Mouse (Mus musculus): ENCODE results near the gene Phb. TPM values are rescaled to one million over a fixed set of nuclear protein-coding genes. Genes with fewer than 3 reads are reported as not detected.
"Not testable (repeated sequence)": the region's sequence is repeated elsewhere in the genome, so short reads cannot be mapped to it uniquely, and the experiment has no call there.

The Phb gene
- total RNA-seq, 2 experiments from 2014 or later: 88.3 to 104 TPM

- no peak for DNase-seq (ENCODE audit: extremely low spot score in 1 of 2, low spot score in 2 of 2)
- intact Hi-C loops (cut with DNase I): loop anchor here (5.0 to 10.0 kb wide), 2 partner anchors 60 to 263 kb away; partner anchors contain the start of genes Ngfr and Slc35b1
Observed at GRCm38 (mm10) chr11:95647791-95648190, 19.0 kb upstream of the Phb start.

GRCm38 (mm10) chr11:95648827-95649226, 17.9 kb upstream of the Phb start:
- DNase-seq (ENCODE audit: extremely low spot score in 1 of 2, low spot score in 2 of 2): peak; percentile 50 to 74
- intact Hi-C loops (cut with DNase I): loop anchor here (1.0 to 10.0 kb wide), 3 partner anchors 62 to 264 kb away; partner anchors contain the start of genes Ngfr and Slc35b1

GRCm38 (mm10) chr11:95649560-95649959, 17.2 kb upstream of the Phb start:
- DNase-seq (ENCODE audit: extremely low spot score in 1 of 2, low spot score in 2 of 2): no peak
- intact Hi-C loops (cut with DNase I): loop anchor here (1.0 to 10.0 kb wide), 3 partner anchors 62 to 265 kb away; partner anchors contain the start of genes Ngfr and Slc35b1

GRCm38 (mm10) chr11:95650001-95650400, 16.8 kb upstream of the Phb start:
- no peak for DNase-seq (ENCODE audit: extremely low spot score in 1 of 2, low spot score in 2 of 2)
- intact Hi-C loops (cut with DNase I): no loop called here

GRCm38 (mm10) chr11:95650981-95651380, 15.8 kb upstream of the Phb start:
- no peak for DNase-seq (ENCODE audit: extremely low spot score in 1 of 2, low spot score in 2 of 2)
- intact Hi-C loops (cut with DNase I): no loop called here

- intact Hi-C loops (cut with DNase I): no loop called here
- DNase-seq (ENCODE audit: extremely low spot score in 1 of 2, low spot score in 2 of 2): no peak
Observed at GRCm38 (mm10) chr11:95657449-95657848, 9.3 kb upstream of the Phb start.

GRCm38 (mm10) chr11:95667177-95667576, 420 bp downstream of the Phb start:
- intact Hi-C loops (cut with DNase I): no loop called here
- DNase-seq (ENCODE audit: extremely low spot score in 1 of 2, low spot score in 2 of 2): peak in 1 of 2 experiments; percentile 44

- intact Hi-C loops (cut with DNase I); DNase-seq (ENCODE audit: extremely low spot score in 1 of 2, low spot score in 2 of 2): not testable (repeated sequence)
Observed at GRCm38 (mm10) chr11:95668086-95668485, 1.3 kb downstream of the Phb start.

- intact Hi-C loops (cut with DNase I): no loop called here
- no peak for DNase-seq (ENCODE audit: extremely low spot score in 1 of 2, low spot score in 2 of 2)
Observed at GRCm38 (mm10) chr11:95675498-95675897, 8.7 kb downstream of the Phb start.

- intact Hi-C loops (cut with DNase I): no loop called here
- DNase-seq (ENCODE audit: extremely low spot score in 1 of 2, low spot score in 2 of 2): peak; percentile 37 to 89
Observed at GRCm38 (mm10) chr11:95676307-95676706, 9.6 kb downstream of the Phb start.

- no peak for DNase-seq (ENCODE audit: extremely low spot score in 1 of 2, low spot score in 2 of 2)
- intact Hi-C loops (cut with DNase I): no loop called here
Observed at GRCm38 (mm10) chr11:95677925-95678701, 11.4 kb downstream of the Phb start.

- intact Hi-C loops (cut with DNase I): loop anchor here (10.0 kb wide), 1 partner anchor 453 kb away; the partner anchor contains the start of gene Ttll6
- DNase-seq (ENCODE audit: extremely low spot score in 1 of 2, low spot score in 2 of 2): no peak
Observed at GRCm38 (mm10) chr11:95681995-95682601, 15.3 kb downstream of the Phb start.

GRCm38 (mm10) chr11:95682946-95683345, 16.2 kb downstream of the Phb start:
- intact Hi-C loops (cut with DNase I): loop anchor here (10.0 kb wide), 1 partner anchor 452 kb away; the partner anchor contains the start of gene Ttll6
- DNase-seq (ENCODE audit: extremely low spot score in 1 of 2, low spot score in 2 of 2): no peak

- intact Hi-C loops (cut with DNase I): loop anchor here (2.0 to 10.0 kb wide), 3 partner anchors 65 to 449 kb away; partner anchors contain the start of gene Ttll6
- peak; percentile 66 to 67 for DNase-seq (ENCODE audit: extremely low spot score in 1 of 2, low spot score in 2 of 2)
Observed at GRCm38 (mm10) chr11:95686031-95686430, 19.3 kb downstream of the Phb start.

GRCm38 (mm10) chr11:95687084-95687656, 20.4 kb downstream of the Phb start:
- intact Hi-C loops (cut with DNase I): loop anchor here (2.0 to 10.0 kb wide), 3 partner anchors 64 to 448 kb away; partner anchors contain the start of gene Ttll6
- DNase-seq (ENCODE audit: extremely low spot score in 1 of 2, low spot score in 2 of 2): no peak

GRCm38 (mm10) chr11:95688515-95688914, 21.8 kb downstream of the Phb start:
- peak; percentile 20 to 37 for DNase-seq (ENCODE audit: extremely low spot score in 1 of 2, low spot score in 2 of 2)
- intact Hi-C loops (cut with DNase I): loop anchor here (5.0 to 10.0 kb wide), 2 partner anchors 139 to 446 kb away; partner anchors contain the start of gene Ttll6

- DNase-seq (ENCODE audit: extremely low spot score in 1 of 2, low spot score in 2 of 2): peak in 1 of 2 experiments; percentile 32
- intact Hi-C loops (cut with DNase I): loop anchor here (5.0 to 10.0 kb wide), 2 partner anchors 138 to 446 kb away; partner anchors contain the start of gene Ttll6
Observed at GRCm38 (mm10) chr11:95688981-95689380, 22.2 kb downstream of the Phb start.

GRCm38 (mm10) chr11:95689544-95689943, 22.8 kb downstream of the Phb start:
- no peak for DNase-seq (ENCODE audit: extremely low spot score in 1 of 2, low spot score in 2 of 2)
- intact Hi-C loops (cut with DNase I): loop anchor here (5.0 to 10.0 kb wide), 2 partner anchors 138 to 445 kb away; partner anchors contain the start of gene Ttll6

- DNase-seq (ENCODE audit: extremely low spot score in 1 of 2, low spot score in 2 of 2): no peak
- intact Hi-C loops (cut with DNase I): no loop called here
Observed at GRCm38 (mm10) chr11:95698541-95698940, 31.8 kb downstream of the Phb start.
